Mouse (Mus musculus): Measurements from ENCODE around the gene Thoc6.

Gene Thoc6

DNA sequence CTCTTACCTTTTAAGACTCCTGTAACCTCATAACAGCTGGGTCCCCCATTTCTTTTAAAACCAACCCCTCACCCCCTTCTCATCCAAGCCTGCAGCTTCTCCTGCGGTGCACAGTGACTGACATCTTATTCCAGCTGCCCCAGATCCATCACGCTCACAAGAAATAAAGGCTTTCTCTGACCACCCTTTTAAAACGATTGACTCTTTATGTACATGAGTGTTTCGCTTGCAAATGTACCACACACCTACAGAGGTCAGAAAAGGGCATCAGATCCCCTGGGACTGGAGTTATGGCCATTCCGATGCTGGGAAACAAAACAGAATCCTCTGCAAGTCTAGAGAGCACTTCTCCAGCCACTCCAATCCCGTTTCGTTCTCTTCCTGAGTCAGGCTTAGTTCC, 45.9 kb downstream of the Thoc6 start:
- DNase-seq = no peak

GRCm38 (mm10) chr17:23620351-23620750, 53.3 kb downstream of the Thoc6 start:
- DNase-seq = no peak

All from layer of hippocampus, adult 9-11 months (tissue).